20 mouse cellular contexts compared by ENCODE assay signal in genomic region chr2:78493115-78493514, GRCm38 (mm10).
"Had no signal": no experiment of that assay in that cellular context is flagged by ENCODE, and none has a peak within 500 bp of the region (broad histone marks: within the 10 kb centered on the region; RNA-seq: fewer than 3 reads in every experiment).

No protein-coding gene starts in this region.

- H3K4me2 ChIP-seq: liver, embryonic 11.5 days; liver, embryonic 13.5 days; liver, embryonic 15.5 days; lung, embryonic 15.5 days; midbrain, embryonic 12.5 days; neural tube, embryonic 12.5 days; stomach, embryonic 15.5 days had no signal

- H3K9me3 ChIP-seq: liver, embryonic 13.5 days; liver, embryonic 15.5 days; lung, embryonic 15.5 days; megakaryocyte, embryonic 14.5 days; midbrain, embryonic 12.5 days; neural tube, embryonic 12.5 days; stomach, embryonic 15.5 days had no signal

- DNase-seq: liver; liver, embryonic 13.5 days; liver, postnatal 0 days; lung, adult 2 months; lung, postnatal 14 days; lung, postnatal 36 days; right cerebral cortex, postnatal 14 days; thymus, adult 2 months; thymus, postnatal 25 days; thymus, postnatal 4 days had no signal

- H3K4me3 ChIP-seq: liver, embryonic 13.5 days; liver, embryonic 15.5 days; lung, embryonic 15.5 days; megakaryocyte, embryonic 14.5 days; midbrain, embryonic 12.5 days; neural tube, embryonic 12.5 days; stomach, embryonic 15.5 days had no signal

- H3K4me1 ChIP-seq: liver, embryonic 13.5 days; liver, embryonic 15.5 days; lung, embryonic 15.5 days; megakaryocyte, embryonic 14.5 days; midbrain, embryonic 12.5 days; neural tube, embryonic 12.5 days; stomach, embryonic 15.5 days had no signal

- H3K27ac ChIP-seq: liver, embryonic 13.5 days; liver, embryonic 15.5 days; lung, embryonic 15.5 days; macrophage; midbrain, embryonic 12.5 days; neural tube, embryonic 12.5 days; stomach, embryonic 15.5 days; stomach, postnatal 0 days had no signal

- H3K27me3 ChIP-seq: liver, embryonic 13.5 days; liver, embryonic 15.5 days; lung, embryonic 15.5 days; megakaryocyte, embryonic 14.5 days; midbrain, embryonic 12.5 days; neural tube, embryonic 12.5 days; stomach, embryonic 15.5 days had no signal

- H3K9ac ChIP-seq: liver, embryonic 13.5 days; liver, embryonic 15.5 days; liver, postnatal 0 days; lung, embryonic 15.5 days; midbrain, embryonic 12.5 days; neural tube, embryonic 12.5 days; stomach, embryonic 15.5 days had no signal

- ATAC-seq: liver, postnatal 0 days; lung, postnatal 0 days had no signal

- H3K36me3 ChIP-seq: liver, embryonic 13.5 days; liver, embryonic 15.5 days; lung, embryonic 15.5 days; midbrain, embryonic 12.5 days; neural tube, embryonic 12.5 days; stomach, embryonic 15.5 days had no signal
